Mouse (Mus musculus) T-cell, adult 2 months (primary cell): ENCODE data around the gene Dap.

Experiments used
- DNase-seq: peaks from one replicate; pipeline ENCODE4 v3.0.0; 2022; ENCODE audit warnings: low spot score

Gene Dap

DNA sequence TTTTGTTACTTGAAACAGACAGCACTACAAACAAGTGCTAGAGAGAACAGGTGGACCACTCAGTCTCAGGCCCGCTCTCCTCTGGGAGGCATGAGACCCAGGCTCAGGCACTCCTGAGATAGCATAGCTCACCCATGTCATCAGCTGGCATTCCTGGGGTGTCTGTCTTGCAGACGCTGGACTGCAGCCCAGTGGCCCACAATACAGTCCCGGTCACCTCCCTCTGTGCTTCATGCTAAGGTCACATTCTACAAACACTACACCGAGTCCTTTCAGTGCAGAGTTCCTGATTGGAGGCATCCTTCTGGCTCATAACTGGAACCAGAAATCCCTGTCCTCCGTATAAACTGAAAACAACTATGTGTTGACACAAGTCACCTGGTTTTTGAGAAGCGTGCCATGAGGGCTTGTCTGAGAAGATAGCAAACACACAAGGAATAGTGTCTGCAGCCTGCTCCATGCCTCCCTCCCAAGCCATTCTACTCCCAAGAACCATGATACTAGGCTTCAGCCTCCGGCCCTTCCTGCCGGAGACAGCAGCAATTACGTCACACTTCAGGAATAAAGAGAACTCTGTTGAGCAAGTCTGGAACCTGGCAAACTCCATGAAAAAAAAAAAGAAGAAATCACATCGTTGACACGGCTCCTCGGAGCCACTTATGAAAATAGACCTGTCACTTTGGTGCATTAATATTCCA, 78.3 kb downstream of the Dap start:
- DNase-seq = no peak

DNA sequence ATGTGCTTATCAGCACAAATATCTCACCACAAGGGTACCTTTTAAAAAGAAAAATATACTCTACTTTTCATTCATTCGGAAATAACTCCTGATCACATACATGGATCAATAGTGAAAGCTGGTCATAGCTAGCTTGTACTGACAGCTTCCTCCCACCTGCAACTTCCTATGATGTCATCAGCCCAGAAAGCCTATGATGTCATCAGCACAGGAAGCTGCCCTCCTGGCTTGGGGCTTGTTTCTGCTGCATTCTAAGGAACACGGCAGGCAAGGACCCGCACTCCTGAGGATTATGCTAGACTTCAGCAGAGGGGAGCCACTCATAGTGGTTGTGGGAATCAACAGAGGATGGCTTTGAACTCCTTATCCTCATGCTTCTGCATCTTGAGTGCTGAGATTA, 80.2 kb downstream of the Dap start:
- DNase-seq = no peak

DNA sequence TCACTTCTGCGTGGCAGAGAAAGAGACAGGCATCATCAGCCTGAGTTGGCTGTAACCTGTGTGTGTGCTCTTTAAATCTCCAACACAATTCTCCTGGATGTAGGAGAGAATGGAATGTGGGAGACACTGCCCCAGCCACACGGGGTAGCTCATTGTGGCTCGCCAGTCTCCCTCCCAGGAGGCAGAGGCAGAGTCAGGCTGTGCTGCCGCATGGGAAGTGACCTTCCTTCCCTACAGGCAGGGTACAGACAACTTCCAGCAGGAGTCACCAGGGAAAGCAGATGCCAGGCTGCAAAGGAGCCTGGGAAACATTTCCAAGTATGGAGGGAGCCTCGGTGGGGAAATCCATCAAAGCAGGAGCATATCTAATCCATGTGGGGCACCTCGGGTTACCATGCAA, 81.1 kb downstream of the Dap start:
- no peak for DNase-seq

DNA sequence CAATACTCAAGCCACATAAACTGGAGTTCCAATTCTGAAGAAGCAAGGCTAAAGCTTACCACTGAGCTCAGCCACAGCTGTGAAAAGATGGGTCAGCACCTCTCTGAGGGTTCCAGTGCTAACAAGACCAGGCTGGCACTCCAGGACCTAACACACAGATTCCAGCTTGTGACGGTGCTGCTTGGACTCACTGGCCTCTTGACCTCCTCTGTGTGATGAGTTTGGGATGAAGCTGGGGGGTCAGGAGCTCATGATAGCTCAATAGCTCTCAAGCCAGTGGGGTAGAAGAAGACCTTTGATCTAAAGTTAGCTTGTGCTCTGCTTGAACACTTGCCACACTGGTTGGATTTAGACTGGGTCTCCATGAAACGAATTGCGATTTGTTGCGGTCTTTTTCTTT, 82.6 kb downstream of the Dap start:
- no peak for DNase-seq

DNA sequence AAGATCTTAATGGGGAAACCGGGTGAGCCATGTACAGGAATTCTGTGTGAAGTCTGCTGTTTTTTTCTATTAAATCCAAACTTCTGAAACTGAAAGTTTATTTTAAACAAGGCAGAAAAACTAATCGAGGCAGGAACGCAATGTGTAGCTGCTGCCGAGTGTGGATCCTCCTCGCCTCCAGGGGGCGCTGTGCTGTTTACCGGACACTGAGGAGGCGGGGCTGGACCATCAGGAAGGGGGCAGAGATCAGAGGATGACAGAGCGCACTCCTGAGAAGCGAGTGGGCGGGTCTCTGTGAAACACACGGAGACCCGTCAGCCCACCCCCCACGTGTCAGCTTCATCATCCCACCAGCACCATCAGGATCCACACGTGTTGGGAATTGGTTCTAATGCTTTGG, 85.4 kb downstream of the Dap start:
- DNase-seq = no peak

DNA sequence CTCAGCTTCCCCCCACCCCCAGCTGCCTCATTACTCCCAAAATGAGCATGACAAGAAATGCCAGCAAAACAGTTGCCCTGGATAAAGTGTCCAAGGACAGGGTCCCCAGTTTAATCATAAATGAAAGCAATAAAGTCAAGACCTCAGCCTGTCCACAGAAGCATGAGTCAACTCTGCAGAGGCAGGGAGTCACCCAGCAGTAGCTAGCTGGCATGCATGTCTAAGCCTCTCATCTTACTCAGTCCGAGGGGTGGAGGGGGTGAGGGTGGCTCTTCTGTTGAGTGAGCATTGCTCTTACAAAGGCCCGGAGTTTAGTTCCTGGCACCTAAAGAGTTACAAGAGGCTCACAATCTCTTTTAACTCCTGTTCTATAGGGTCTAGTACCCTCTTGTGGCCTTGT, 87.9 kb downstream of the Dap start:
- DNase-seq = no peak

DNA sequence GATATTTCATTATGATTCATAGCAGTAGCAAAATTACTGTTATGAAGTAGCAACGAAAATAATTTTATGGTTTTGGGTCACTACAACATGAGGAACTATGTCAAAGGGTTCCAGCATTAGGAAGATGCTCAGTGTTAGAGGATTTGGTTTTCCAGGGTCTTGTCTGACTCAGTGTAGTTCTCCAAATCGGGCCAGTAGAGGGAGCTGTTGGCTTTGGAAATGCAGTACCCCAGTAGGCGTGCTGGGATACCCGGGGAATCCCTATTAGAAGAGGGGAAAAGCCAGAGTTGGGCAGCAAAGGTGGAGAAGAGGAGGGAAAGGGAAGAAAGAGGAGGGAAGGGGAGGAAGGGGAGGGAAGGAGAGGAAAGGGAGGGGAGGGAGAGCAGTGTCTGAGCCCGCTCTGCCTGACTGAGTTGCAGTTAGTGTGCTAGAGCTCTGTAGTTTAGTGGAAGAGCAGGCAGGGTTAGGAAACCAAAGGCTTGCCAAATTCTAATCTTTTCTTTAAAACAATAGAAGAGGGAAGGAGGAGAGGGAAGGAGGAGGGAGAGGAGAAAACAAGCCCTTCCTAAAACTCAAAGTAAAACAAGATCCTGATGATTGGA, 91.6 kb downstream of the Dap start:
- peak; percentile 24 for DNase-seq

DNA sequence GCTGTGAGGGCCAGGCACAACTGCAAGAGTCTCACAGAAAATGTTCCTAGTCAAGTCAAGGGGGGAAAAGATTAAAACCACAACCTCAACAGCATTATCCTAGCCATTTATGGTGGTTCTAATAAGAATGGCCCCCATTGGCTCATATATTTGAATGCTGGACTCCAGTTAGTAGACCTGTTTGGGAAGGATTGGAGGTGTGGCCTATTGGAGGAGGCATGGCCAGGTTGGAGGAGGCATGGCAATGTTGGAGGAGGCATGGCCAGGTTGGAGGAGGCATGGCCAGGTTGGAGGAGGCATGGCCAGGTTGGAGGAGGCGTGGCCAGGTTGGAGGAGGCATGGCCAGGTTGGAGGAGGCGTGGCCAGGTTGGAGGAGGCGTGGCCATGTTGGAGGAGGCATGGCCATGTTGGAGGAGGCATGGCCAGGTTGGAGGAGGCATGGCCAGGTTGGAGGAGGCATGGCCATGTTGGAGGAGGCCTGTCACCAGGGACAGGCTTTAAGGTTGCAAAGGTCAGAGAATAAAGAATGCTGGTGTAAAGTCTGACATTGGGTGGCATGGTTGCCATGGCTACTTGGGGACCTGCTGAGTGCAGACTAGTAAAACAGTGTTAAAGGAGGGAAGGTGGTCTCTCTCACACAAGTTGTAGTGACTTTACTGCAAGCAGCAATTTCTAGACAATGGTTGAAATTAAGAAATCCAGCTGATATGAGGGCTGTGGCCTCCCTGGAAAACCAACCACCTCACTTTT, 93.1 kb downstream of the Dap start:
- DNase-seq = no peak

DNA sequence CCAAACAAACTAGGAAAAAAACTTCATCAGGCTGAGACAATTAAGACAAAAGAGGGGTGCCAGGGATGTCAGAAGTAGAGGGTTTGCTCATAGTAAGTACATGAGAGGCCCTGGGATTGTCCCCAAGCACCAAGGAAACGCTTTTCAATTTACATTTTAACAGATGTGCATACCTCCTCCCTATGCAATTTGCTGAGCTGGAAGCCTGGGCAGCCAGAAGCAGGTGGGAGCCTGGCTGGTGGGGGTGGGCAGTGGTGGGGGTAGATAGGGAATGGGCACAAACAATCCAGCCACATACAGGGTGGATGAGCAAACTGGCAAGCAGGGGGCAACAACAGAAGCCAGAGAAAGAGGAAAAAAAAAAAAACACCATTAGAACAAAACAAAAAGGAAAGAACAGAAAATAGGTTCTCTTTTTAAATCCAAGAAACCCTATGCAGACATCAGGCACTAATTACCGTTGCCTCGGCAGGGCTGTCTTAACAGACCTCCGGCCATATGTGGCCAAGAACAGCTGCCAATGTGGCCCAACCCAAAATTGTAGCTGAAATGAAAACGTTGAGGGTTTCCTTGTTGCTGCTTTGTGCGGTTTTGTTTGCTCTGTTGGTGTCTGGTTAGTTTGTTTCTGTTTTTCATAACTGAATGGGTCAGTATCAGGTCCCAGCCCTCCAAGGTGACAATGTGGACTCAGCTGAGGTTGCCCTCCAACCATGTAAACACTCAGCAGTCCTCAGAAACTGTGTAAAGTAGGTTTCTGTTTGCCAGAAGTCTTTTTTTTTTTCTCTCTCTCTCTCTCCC, 94.2 kb downstream of the Dap start:
- no peak for DNase-seq

DNA sequence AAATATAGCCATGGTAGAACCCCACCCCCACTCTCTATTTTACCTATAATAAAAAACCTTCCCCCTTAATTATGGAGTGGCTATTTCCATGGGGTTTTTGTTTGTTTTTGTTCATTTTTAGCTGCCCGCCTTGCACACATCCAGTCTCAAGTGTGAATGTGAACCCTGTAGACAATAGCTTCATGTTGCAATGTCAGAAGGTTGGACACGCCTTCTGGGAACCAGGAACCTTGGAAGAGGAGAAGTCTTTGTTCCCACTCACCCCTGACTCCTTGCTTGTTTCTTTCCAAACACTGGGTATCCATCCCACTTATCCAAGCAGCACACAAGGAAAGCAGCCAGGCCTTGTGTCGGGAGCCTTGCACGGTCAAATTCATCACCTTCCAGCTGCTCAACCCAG, 94.9 kb downstream of the Dap start:
- no peak for DNase-seq

DNA sequence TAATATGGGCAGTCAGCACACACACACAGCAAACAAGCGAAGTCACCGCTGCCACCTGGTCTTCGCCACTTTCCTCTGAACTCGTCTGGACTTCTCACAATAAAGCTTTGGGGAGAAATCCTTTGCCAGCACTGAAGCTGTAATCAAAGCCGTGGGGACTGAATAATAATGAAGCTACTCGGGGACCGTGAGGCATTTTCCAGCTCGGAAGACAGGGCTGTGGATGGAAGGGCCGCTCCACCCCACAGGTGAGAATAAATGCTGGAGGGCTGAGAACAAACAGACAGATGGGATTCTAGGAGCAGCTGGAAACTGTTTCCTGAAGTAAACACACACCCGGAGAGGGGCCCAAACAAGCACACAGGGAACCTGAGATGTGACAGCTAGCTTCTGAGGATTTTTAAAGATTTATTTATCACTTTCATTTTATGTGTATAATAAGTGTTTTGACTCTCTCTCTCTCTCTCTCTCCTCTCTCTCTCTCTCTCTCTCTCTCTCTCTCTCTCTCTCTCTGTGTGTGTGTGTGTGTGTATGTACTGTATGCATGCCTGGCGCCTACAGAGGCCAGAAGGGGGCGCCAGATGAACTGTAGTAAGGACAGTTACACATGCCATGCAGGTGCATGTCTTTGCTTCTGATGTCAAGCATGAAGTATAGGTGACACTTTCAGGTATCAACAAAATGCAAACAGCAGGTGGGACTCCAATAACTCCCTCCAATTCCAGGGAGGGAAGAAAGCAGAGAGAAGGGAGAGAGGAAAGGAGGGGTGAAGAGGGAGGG, 96.7 kb downstream of the Dap start:
- DNase-seq = no peak

DNA sequence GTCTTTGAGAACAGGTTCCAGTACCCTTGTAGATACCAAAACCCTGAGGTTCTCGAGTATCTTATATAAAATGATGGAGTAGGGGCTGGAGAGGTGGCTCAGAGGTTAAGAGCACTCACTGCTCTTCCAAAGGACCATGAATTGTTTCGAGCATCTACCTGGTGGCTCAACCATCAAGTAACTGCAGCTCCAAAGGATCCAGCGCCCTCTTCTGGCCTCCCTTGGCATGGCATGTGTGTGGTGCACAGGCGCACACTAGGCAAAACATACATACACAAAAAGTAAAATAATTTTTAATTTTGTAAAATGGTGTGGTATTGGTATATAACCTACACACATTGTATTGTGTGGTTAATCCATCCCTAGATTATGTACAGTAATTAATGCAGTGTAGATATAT, 99.6 kb downstream of the Dap start:
- DNase-seq = no peak
